Mouse (Mus musculus) small intestine, adult 10 weeks (tissue): ENCODE results near the gene Fgfr1op. TPM values are rescaled to one million over a fixed set of nuclear protein-coding genes. Genes with fewer than 3 reads are reported as not detected.

Source experiments
- polyA plus RNA-seq: library from polyadenylated mRNA; stranded (reverse); fragments of 350-450 nt; fragmentation: Illumina TruSeq; extraction: RNeasy Lipid Tissue Mini Kit (QIAGEN cat#74804); gene quantifications from one replicate; pipeline ENCODE4 v1.2.3, GENCODE M21; 2014; ENCODE audit warnings: low replicate concordance

Gene Fgfr1op
- 21.5 TPM for polyA plus RNA-seq

GRCm38 (mm10) chr17:8164701-8165607, at the start of gene Fgfr1op:
Fgfr1op (plus strand) TSS chr17:8165501.

GRCm38 (mm10) chr17:8147439-8148316, 17.6 kb upstream of the Fgfr1op start, which contains the start of the genes Gm49673 and Rnaset2a:
Gm49673 (minus strand) TSS chr17:8147788.
Rnaset2a (minus strand) TSS chr17:8148097.

GRCm38 (mm10) chr17:8235743-8236142, 70.4 kb downstream of the Fgfr1op start, which contains the start of gene Ccr6:
Ccr6 (plus strand) TSS chr17:8236043.

Other genes starting within 250 kb of the Fgfr1op start
- gene Tagap, start 239.5 kb upstream of the Fgfr1op start, polyA plus RNA-seq: 1.0 TPM
- gene Rsph3a, start 219.9 kb upstream of the Fgfr1op start, polyA plus RNA-seq: 26.8 TPM
- gene Gm49673, start 17.7 kb upstream of the Fgfr1op start, polyA plus RNA-seq: not detected
- 14.9 TPM for gene Rnaset2a, start 17.4 kb upstream of the Fgfr1op start, polyA plus RNA-seq
- not detected for gene Ccr6, start 70.5 kb downstream of the Fgfr1op start, polyA plus RNA-seq
- 508 TPM for gene Mpc1, start 117.4 kb downstream of the Fgfr1op start, polyA plus RNA-seq
- gene Sft2d1, start 145.6 kb downstream of the Fgfr1op start, polyA plus RNA-seq: 86.7 TPM
- 0.37 TPM for gene Prr18, start 172.0 kb downstream of the Fgfr1op start, polyA plus RNA-seq
- gene T2, start 190.5 kb downstream of the Fgfr1op start, polyA plus RNA-seq: not detected